Mouse (Mus musculus) left cerebral cortex, adult 8-10 months (tissue): ENCODE measurements at regions not wholly inside any gene's neighbourhood (a gene's known extent, or its start where the extent isn't known, plus 50 kb on each side); places are given as distances from the start of the nearest gene placed in this dataset.
A peak's percentile ranks its signal among the peaks of the same experiment; 100 is the strongest.

ENCODE experiments used
- DNase-seq, 2 experiments: peaks; one replicate each; pipeline ENCODE4 v3.0.0; 2022; ENCODE audit warnings: low spot score in 2 of 2

- DNase-seq = no peak
These were observed 58.8 kb downstream of the 1700009N14Rik start for GRCm38 (mm10) chr4:39508866-39509265.

GRCm38 (mm10) chr4:39527492-39527891, 77.4 kb downstream of the 1700009N14Rik start:
- no peak for DNase-seq

- DNase-seq = no peak
These were observed 78.6 kb downstream of the 1700009N14Rik start for GRCm38 (mm10) chr4:39528661-39529060.

GRCm38 (mm10) chr4:39556101-39556763, 106.1 kb downstream of the 1700009N14Rik start:
- DNase-seq = peak in 1 of 2 experiments; percentile 5

GRCm38 (mm10) chr4:39597426-39597825, 147.3 kb downstream of the 1700009N14Rik start:
- DNase-seq = no peak

GRCm38 (mm10) chr4:39605046-39605445, 155.0 kb downstream of the 1700009N14Rik start:
- DNase-seq = no peak

- no peak for DNase-seq
These were observed 194.0 kb downstream of the 1700009N14Rik start for GRCm38 (mm10) chr4:39644136-39644535.

- DNase-seq = no peak
These were observed 194.8 kb downstream of the 1700009N14Rik start for GRCm38 (mm10) chr4:39644849-39645248.

GRCm38 (mm10) chr4:39660538-39660937, 210.4 kb downstream of the 1700009N14Rik start:
- DNase-seq = no peak

- DNase-seq = no peak
These were observed 222.5 kb downstream of the 1700009N14Rik start for GRCm38 (mm10) chr4:39672609-39673008.

- DNase-seq = no peak
These were observed 245.1 kb downstream of the 1700009N14Rik start for GRCm38 (mm10) chr4:39695236-39695635.

GRCm38 (mm10) chr4:39697565-39697964, 247.5 kb downstream of the 1700009N14Rik start:
- peak; percentile 40 to 70 for DNase-seq

GRCm38 (mm10) chr4:39699347-39699746, 249.3 kb downstream of the 1700009N14Rik start:
- no peak for DNase-seq

GRCm38 (mm10) chr4:39717477-39717876, 267.4 kb downstream of the 1700009N14Rik start:
- no peak for DNase-seq

- no peak for DNase-seq
These were observed 268.6 kb downstream of the 1700009N14Rik start for GRCm38 (mm10) chr4:39718691-39719090.

GRCm38 (mm10) chr4:39719951-39720350, 269.9 kb downstream of the 1700009N14Rik start:
- DNase-seq = no peak

- DNase-seq = no peak
These were observed 271.4 kb downstream of the 1700009N14Rik start for GRCm38 (mm10) chr4:39721524-39721923.

GRCm38 (mm10) chr4:39765586-39765985, 315.5 kb downstream of the 1700009N14Rik start:
- no peak for DNase-seq

GRCm38 (mm10) chr4:39791096-39791495, 341.0 kb downstream of the 1700009N14Rik start:
- peak in 1 of 2 experiments; percentile 6 for DNase-seq

- no peak for DNase-seq
These were observed 332.9 kb upstream of the Aco1 start for GRCm38 (mm10) chr4:39809950-39810349.

- DNase-seq = no peak
These were observed 330.1 kb upstream of the Aco1 start for GRCm38 (mm10) chr4:39812766-39813165.

GRCm38 (mm10) chr4:39815620-39816019, 327.3 kb upstream of the Aco1 start:
- no peak for DNase-seq

GRCm38 (mm10) chr4:39817675-39818074, 325.2 kb upstream of the Aco1 start:
- no peak for DNase-seq

- DNase-seq = no peak
These were observed 309.2 kb upstream of the Aco1 start for GRCm38 (mm10) chr4:39833634-39834033.
